Mouse (Mus musculus) hindbrain, postnatal 0 days (tissue): ENCODE measurements around the gene Psmd9. TPM values are rescaled to one million over a fixed set of nuclear protein-coding genes. Genes with fewer than 3 reads are reported as not detected.
A peak's percentile ranks its signal among the peaks of the same experiment; 100 is the strongest.
"Not testable (repeated sequence)": the region's sequence is repeated elsewhere in the genome, so short reads cannot be mapped to it uniquely, and the experiment has no call there.

Source experiments
- ATAC-seq: fragments of 200-750 bp; cut with Nextera tagmentation; 2 replicates; pipeline ENCODE4 v1.8.0; 2017; ENCODE audit warnings: mild to moderate bottlenecking, moderate TSS enrichment, moderate library complexity
- DNase-seq: peaks from one replicate; pipeline ENCODE4 v3.0.0-alpha.2; 2015; ENCODE audit warnings: low spot score
- H3K27ac ChIP-seq: fragments of 300-500 bp; sonication (generic); 2 replicates; pipeline ENCODE4 v1.5.1; 2014; ENCODE audit warnings: mild to moderate bottlenecking
- H3K27me3 ChIP-seq: fragments of 300-500 bp; sonication (generic); 2 replicates; pipeline ENCODE4 v1.6.1; 2014; ENCODE audit warnings: low read length, mixed read lengths; ENCODE audit not compliant: insufficient read depth
- H3K36me3 ChIP-seq: fragments of 300-500 bp; sonication (generic); 2 replicates; pipeline ENCODE4 v1.6.1; 2014; ENCODE audit warnings: low read length, mixed read lengths; ENCODE audit not compliant: insufficient read depth
- H3K4me1 ChIP-seq: fragments of 300-500 bp; sonication (generic); 2 replicates; pipeline ENCODE4 v1.6.1; 2014; ENCODE audit warnings: antibody characterized with exemption, low read length, mixed read lengths; ENCODE audit not compliant: insufficient read depth
- H3K4me2 ChIP-seq: fragments of 300-500 bp; sonication (generic); 2 replicates; pipeline ENCODE4 v1.6.1; 2014; ENCODE audit warnings: low read depth, mild to moderate bottlenecking, low read length, moderate library complexity, mixed read lengths
- H3K4me3 ChIP-seq: fragments of 300-500 bp; sonication (generic); 2 replicates; pipeline ENCODE4 v1.5.1; 2014; ENCODE audit warnings: low read length
- H3K9ac ChIP-seq: fragments of 300-500 bp; sonication (generic); replicated peaks from 2 replicates; pipeline ENCODE4 v1.6.1; 2014; ENCODE audit warnings: mild to moderate bottlenecking, low read length, moderate library complexity, mixed read lengths
- H3K9me3 ChIP-seq: fragments of 300-500 bp; sonication (generic); 2 replicates; pipeline ENCODE4 v1.6.1; 2016; ENCODE audit warnings: low read length, mixed read lengths
- CTCF ChIP-seq: IDR thresholded peaks from 2 replicates; pipeline ENCODE4 v1.5.1; 2016; ENCODE audit warnings: antibody characterized with exemption, control low read depth, low read depth
- WGBS: fragments of 180-500 bp; shearing (Covaris S2); extraction: QIAGEN DNeasy Blood & Tissue Kit; methylation state at CpG from one replicate; pipeline ENCODE4 v1.1.7; 2014; 5-methylcytosine and 5-hydroxymethylcytosine counted together
- polyA plus RNA-seq: library from polyadenylated mRNA; unstranded; fragments of >200 nt; fragmentation: Nextera tagmentation; extraction: Ambion mirVana; gene quantifications from 2 replicates; pipeline ENCODE4 v1.2.1, GENCODE M21; 2015
- total RNA-seq: library from RNA; depleted of rRNA; stranded (reverse); fragments of >200 nt; gene quantifications from 2 replicates; pipeline ENCODE4 v1.2.3, GENCODE M21; 2014

The Psmd9 gene
- total and polyA plus RNA-seq, 2 experiments from 2014 or later, result 30.8 to 86.1 TPM

- no peak for TF ChIP-seq CTCF
- no peaks in the 10 kb centered on the region for H3K27me3 ChIP-seq
Measured at GRCm38 (mm10) chr5:123192606-123193150, 23.5 kb downstream of the Psmd9 start.

DNA sequence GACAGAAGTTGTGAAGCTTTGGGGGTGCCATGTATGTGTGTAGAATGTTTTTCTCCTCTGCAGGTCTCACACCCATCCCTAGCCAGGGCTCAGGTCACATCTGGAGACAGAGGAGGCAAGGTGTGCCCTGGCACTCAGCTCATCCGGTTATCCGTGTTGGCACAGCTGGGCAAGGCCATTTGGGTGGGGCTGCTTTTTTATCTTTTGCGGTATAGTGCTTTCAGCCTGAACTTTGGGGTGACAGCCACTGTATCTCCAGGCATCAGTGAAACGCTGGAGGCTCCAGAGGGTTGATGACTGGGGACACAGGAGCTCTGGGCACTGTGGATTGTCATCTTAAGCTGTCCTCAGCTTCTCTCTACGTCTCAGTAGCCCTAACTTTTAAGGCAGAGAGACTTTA, 24.2 kb downstream of the Psmd9 start:
- WGBS, result 79% methylated on average over 5 of the region's 5 CpGs
- Histone ChIP-seq H3K36me3 (no peaks in the 10 kb centered on the region), H3K9me3 (no peaks in the 10 kb centered on the region), H3K4me2 (no peak overlapping the region), H3K27me3 (no peaks in the 10 kb centered on the region), H3K9ac (no peak overlapping the region), H3K27ac (no peak overlapping the region), H3K4me3 (no peak overlapping the region), H3K4me1 (peaks cover 4% of the 10 kb centered on the region; the same call in 1 of the 2 replicates)
- no peak for TF ChIP-seq CTCF
- no peak for ATAC-seq
- no peak for DNase-seq

More at GRCm38 (mm10) chr5:123192606-123193150, 23.5 kb downstream of the Psmd9 start:
- ATAC-seq (no peak), DNase-seq (peak; percentile 36)
- 51% methylated on average over 9 of the region's 9 CpGs for WGBS
- H3K9ac ChIP-seq, result no peak overlapping the region
- H3K9me3 ChIP-seq, result no peaks in the 10 kb centered on the region
- H3K36me3 ChIP-seq, result no peaks in the 10 kb centered on the region
- H3K4me3 ChIP-seq, result no peak overlapping the region
- H3K4me2 ChIP-seq, result no peak overlapping the region
- peaks cover 4% of the 10 kb centered on the region; the same call in 1 of the 2 replicates for H3K4me1 ChIP-seq
- no peak overlapping the region for H3K27ac ChIP-seq

- WGBS, result 90% methylated on average over 6 of the region's 6 CpGs
- Histone ChIP-seq H3K27ac (no peak overlapping the region), H3K9ac (no peak overlapping the region)
Measured at GRCm38 (mm10) chr5:123194856-123195255, 25.6 kb downstream of the Psmd9 start.

DNA sequence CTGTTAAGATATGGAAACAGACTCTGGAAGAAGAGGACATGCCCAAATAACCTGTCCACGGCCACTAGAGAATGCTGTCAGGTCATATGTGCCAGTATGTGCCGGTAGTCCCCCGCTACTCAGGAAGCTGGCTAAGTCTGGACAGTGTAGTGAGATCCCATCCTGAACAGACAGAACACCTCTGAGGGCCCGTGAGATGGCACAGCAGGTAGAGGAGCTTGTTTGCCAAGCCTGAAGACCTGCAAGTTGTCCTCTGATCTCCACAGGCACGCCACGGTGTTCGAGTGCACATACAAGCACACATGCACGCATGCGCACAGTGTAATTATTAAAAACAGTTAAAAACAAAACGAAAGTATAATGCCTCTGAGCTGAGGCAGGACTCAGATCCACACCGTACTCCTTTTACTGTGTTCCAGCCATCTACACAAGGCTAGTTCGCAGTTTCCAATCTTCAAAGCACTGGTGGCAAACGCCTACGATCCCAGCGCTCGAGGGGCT, 26.3 kb downstream of the Psmd9 start:
- WGBS, result 90% methylated on average over 16 of the region's 16 CpGs
- Histone ChIP-seq H3K9ac (no peak overlapping the region), H3K36me3 (no peaks in the 10 kb centered on the region), H3K4me1 (peaks cover 4% of the 10 kb centered on the region; the same call in 1 of the 2 replicates), H3K27me3 (no peaks in the 10 kb centered on the region), H3K4me2 (no peak overlapping the region), H3K9me3 (no peaks in the 10 kb centered on the region), H3K4me3 (no peak overlapping the region), H3K27ac (no peak overlapping the region)
- ATAC-seq (no peak), DNase-seq (no peak)
- no peak for TF ChIP-seq CTCF

More at GRCm38 (mm10) chr5:123194856-123195255, 25.6 kb downstream of the Psmd9 start:
- Histone ChIP-seq H3K4me3 (no peak overlapping the region), H3K9me3 (no peaks in the 10 kb centered on the region), H3K4me2 (no peak overlapping the region), H3K36me3 (no peaks in the 10 kb centered on the region), H3K27me3 (no peaks in the 10 kb centered on the region), H3K4me1 (peaks cover 4% of the 10 kb centered on the region; the same call in 1 of the 2 replicates)
- TF ChIP-seq CTCF, result no peak
- DNase-seq (no peak), ATAC-seq (no peak)

GRCm38 (mm10) chr5:123196746-123197145, 27.5 kb downstream of the Psmd9 start:
- Histone ChIP-seq H3K9ac (no peak overlapping the region), H3K27ac (no peak overlapping the region), H3K9me3 (no peaks in the 10 kb centered on the region), H3K4me3 (no peak overlapping the region), H3K36me3 (no peaks in the 10 kb centered on the region), H3K4me2 (no peak overlapping the region), H3K4me1 (peaks cover 4% of the 10 kb centered on the region; the same call in 1 of the 2 replicates), H3K27me3 (no peaks in the 10 kb centered on the region)
- no peak for TF ChIP-seq CTCF
- WGBS, result 69% methylated on average over 4 of the region's 4 CpGs
- DNase-seq, result no peak
- ATAC-seq, result no peak

DNA sequence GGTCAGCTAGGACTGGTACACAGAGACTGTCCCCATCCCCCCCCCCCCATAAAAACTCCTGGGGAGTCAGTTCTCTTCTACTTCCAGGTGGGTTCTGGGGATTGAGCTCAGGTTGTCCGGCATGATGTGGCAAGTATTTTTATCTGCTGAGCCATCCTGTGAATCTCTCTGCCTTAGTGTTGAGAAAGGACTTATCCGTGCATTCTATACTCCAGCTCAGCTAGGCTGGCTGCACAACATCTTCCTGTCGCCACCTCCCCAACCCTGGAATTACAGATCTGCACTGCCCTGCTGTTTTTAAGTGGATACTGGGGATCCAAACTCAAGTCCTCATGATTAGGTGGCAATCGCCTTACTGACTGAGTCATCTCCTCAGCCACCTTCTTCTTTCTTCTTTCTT, 29.3 kb downstream of the Psmd9 start:
- Histone ChIP-seq H3K9me3 (no peaks in the 10 kb centered on the region), H3K27me3 (no peaks in the 10 kb centered on the region), H3K4me1 (no peaks in the 10 kb centered on the region), H3K4me3 (no peak overlapping the region), H3K4me2 (no peak overlapping the region), H3K27ac (no peak overlapping the region), H3K9ac (no peak overlapping the region), H3K36me3 (no peaks in the 10 kb centered on the region)
- DNase-seq (no peak), ATAC-seq (no peak)
- no peak for TF ChIP-seq CTCF
- 89% methylated on average over 4 of the region's 4 CpGs for WGBS

DNA sequence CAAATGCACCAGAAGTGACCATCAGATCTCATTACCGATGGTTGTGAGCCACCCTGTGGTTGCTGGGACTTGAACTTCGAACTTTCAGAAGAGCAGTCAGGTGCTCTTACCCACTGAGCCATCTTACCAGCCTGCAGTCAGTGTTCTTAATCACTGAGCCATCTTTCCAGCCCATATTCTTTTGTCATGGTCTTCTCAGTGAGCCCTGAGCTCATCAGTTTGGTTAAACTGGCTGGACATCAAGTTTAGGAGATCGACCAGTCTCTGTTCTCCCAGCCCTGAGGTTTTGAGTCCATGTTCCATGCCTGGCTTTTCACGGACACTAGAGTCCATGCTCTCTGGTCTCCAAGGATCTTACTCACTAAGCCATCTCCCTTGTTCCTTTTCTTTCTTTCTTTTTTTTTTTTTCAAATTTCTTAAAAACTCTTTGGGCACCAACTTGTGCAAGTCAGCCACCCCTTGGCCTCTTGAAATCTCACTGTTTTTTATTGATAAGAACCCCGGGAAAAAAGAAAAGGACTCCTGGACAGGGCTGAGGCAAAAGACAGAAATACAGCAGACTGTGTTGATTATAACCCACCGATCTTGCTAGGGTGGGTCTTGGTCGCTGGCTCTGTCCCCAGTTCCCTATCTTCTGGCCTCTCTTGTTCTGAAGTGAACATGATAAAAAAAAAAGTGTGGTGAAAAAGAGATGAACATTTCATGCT, 31.8 kb downstream of the Psmd9 start:
- not testable (repeated sequence) for H3K4me2 ChIP-seq, H3K36me3 ChIP-seq, H3K4me3 ChIP-seq, H3K27ac ChIP-seq, H3K27me3 ChIP-seq, H3K9me3 ChIP-seq, H3K4me1 ChIP-seq, DNase-seq, H3K9ac ChIP-seq, ATAC-seq
- 93% methylated on average over 5 of the region's 7 CpGs for WGBS
